Comparison of ENCODE assay signal across 22 mouse cellular contexts in the genomic region with DNA sequence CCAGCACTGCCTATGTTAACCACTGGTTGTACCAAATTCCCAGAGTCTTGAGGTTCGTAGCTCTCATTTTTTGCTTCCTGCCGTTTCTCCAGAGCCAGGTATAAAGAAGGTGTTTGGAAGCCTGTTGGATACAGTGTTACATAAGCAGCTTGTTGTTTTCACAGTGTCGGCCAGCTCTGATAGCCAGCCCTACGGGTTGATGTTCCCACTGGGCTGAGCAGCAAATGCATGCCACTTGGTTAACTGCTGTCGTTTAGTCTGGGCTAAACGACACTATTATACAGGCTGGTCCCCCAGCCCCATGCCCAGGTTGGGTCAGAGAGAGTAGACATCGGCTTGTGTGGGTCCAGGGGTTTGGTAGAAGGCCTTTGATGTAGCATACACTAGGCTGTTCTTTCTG. TPM values are rescaled to one million over a fixed set of nuclear protein-coding genes. Genes with fewer than 3 reads are reported as not detected.
A peak's percentile ranks its signal among the peaks of the same experiment; 100 is the strongest.
DNase-seq lines count a peak whose midpoint lies in the region; ATAC-seq and TF ChIP-seq lines count a peak whose summit lies in the region.
"Had no signal": no experiment of that assay in that cellular context is flagged by ENCODE, and none has a peak within 500 bp of the region (broad histone marks: within the 10 kb centered on the region; RNA-seq: fewer than 3 reads in every experiment).

No protein-coding gene starts in this region.

- no peak overlapping the region for H3K4me3 ChIP-seq in left cerebral cortex, adult 2 months
- no peak overlapping the region for H3K4me3 ChIP-seq in limb, embryonic 10.5 days
- H3K4me3 ChIP-seq in hindbrain, embryonic 12.5 days, result no peak overlapping the region
- H3K4me3 ChIP-seq: embryonic facial prominence, embryonic 12.5 days; forebrain, embryonic 15.5 days; heart, adult 2 months; heart, embryonic 12.5 days; hindbrain, embryonic 13.5 days had no signal

- H3K9me3 ChIP-seq in limb, embryonic 10.5 days (replicated peaks), result no peaks in the 10 kb centered on the region
- no peaks in the 10 kb centered on the region for H3K9me3 ChIP-seq in hindbrain, embryonic 12.5 days (replicated peaks)
- H3K9me3 ChIP-seq: embryonic facial prominence, embryonic 12.5 days; forebrain, embryonic 15.5 days; heart, embryonic 12.5 days; hindbrain, embryonic 13.5 days had no signal

- TF ChIP-seq CTCF in left cerebral cortex, adult 2 months (IDR thresholded peaks at IDR 0.05), result no peak

- H3K9ac ChIP-seq in hindbrain, embryonic 12.5 days, result no peak overlapping the region
- H3K9ac ChIP-seq: forebrain, embryonic 15.5 days; heart, embryonic 12.5 days; hindbrain, embryonic 13.5 days had no signal

- no peaks in the 10 kb centered on the region for H3K36me3 ChIP-seq in limb, embryonic 10.5 days
- H3K36me3 ChIP-seq in hindbrain, embryonic 12.5 days, result peaks cover 1% of the 10 kb centered on the region; the same call in 1 of the 2 replicates
- H3K36me3 ChIP-seq: embryonic facial prominence, embryonic 12.5 days; forebrain, embryonic 15.5 days had no signal

- H3K27me3 ChIP-seq in limb, embryonic 10.5 days (ENCODE audit: low read depth, poor library complexity, severe bottlenecking), result peaks cover 48% of the 10 kb centered on the region
- H3K27me3 ChIP-seq in hindbrain, embryonic 12.5 days, result peaks cover 41% of the 10 kb centered on the region

- peak overlapping the region; percentile 32; the same call in 1 of the 2 replicates for H3K27ac ChIP-seq in left cerebral cortex, adult 2 months
- H3K27ac ChIP-seq in limb, embryonic 10.5 days, result no peak overlapping the region
- H3K27ac ChIP-seq in hindbrain, embryonic 12.5 days, result no peak overlapping the region
- H3K27ac ChIP-seq: embryonic facial prominence, embryonic 12.5 days; forebrain, embryonic 15.5 days; heart, adult 2 months; hindbrain, embryonic 13.5 days; hindbrain, postnatal 0 days had no signal

- intact Hi-C loops in left cerebral cortex, adult 2 months (cut with DNase I), result no loop called here
- intact Hi-C loops in heart, postnatal 10 days (cut with DNase I), result no loop called here

- peaks cover 12% of the 10 kb centered on the region for H3K4me1 ChIP-seq in limb, embryonic 10.5 days
- peaks cover 11% of the 10 kb centered on the region for H3K4me1 ChIP-seq in hindbrain, embryonic 12.5 days

- H3K4me2 ChIP-seq in hindbrain, embryonic 12.5 days (replicated peaks), result no peak overlapping the region
- H3K4me2 ChIP-seq: embryonic facial prominence, embryonic 12.5 days; forebrain, embryonic 15.5 days; heart, embryonic 12.5 days; hindbrain, embryonic 13.5 days had no signal

- 62% methylated on average over 7 of the region's 7 CpGs for WGBS in limb, embryonic 10.5 days
- WGBS in hindbrain, embryonic 12.5 days, result 81% methylated on average over 7 of the region's 7 CpGs

- no peak for DNase-seq in cerebellum, postnatal 10 days
- peak in 1 of 2 experiments; percentile 15 for DNase-seq in left cerebral cortex, adult 2 months (ENCODE audit: extremely low spot score in 1 of 2, low spot score in 2 of 2)
- DNase-seq in left cerebral cortex, adult 9 months (ENCODE audit: low spot score in 2 of 2), result no peak
- peak; percentile 61 for DNase-seq in cerebellum, adult 8-10 months
- DNase-seq in limb, embryonic 10.5 days (ENCODE audit: low spot score), result peak; percentile 27
- no peak for DNase-seq in heart, postnatal 10 days
- DNase-seq: adrenal gland, postnatal 10 days; B cell, adult 2 months; embryo, embryonic 11 days; gastrocnemius, postnatal 10 days; heart, adult 2 months; heart, postnatal 36 days; kidney, adult 11 months had no signal

- ATAC-seq in cerebellum, adult (ENCODE audit: insufficient number of reproducible peaks, low FRiP score, low TSS enrichment), result peak; percentile 39; the same call in 1 of the 2 replicates
- no peak for ATAC-seq in hindbrain, embryonic 12.5 days (ENCODE audit: low FRiP score)
- ATAC-seq: forebrain, embryonic 15.5 days; hindbrain, postnatal 0 days had no signal

RNA-seq across cellular contexts. Expression of a gene that starts 22.5 kb away (rescaled TPM):
- 100 to 1,000 TPM; 222 to 239 TPM for total RNA-seq in left cerebral cortex, adult 2 months (2021)
- 2.1 and 2.8 TPM in 2 replicates for polyA plus RNA-seq in limb, embryonic 10.5 days (2016; fragmentation: Nextera tagmentation; extraction: Ambion mirVana)
- total RNA-seq in heart, postnatal 10 days (2021), result 10 to 100 TPM; 82.6 to 86.1 TPM
- polyA plus RNA-seq in hindbrain, embryonic 12.5 days (2016; fragmentation: Nextera tagmentation; extraction: Ambion mirVana), result 7.5 and 8.1 TPM in 2 replicates

RNA-seq across cellular contexts. Expression of a gene that starts 44.7 kb away (rescaled TPM):
- total RNA-seq in left cerebral cortex, adult 2 months (2021), result 10 to 100 TPM; 32.0 to 33.0 TPM
- 9.6 and 11.2 TPM in 2 replicates for polyA plus RNA-seq in limb, embryonic 10.5 days (2016; fragmentation: Nextera tagmentation; extraction: Ambion mirVana)
- 10 to 100 TPM; 18.1 to 18.4 TPM for total RNA-seq in heart, postnatal 10 days (2021)
- polyA plus RNA-seq in hindbrain, embryonic 12.5 days (2016; fragmentation: Nextera tagmentation; extraction: Ambion mirVana), result 19.5 and 19.8 TPM in 2 replicates

RNA-seq across cellular contexts. Expression of a gene that starts 46.2 kb away (rescaled TPM):
- total RNA-seq in left cerebral cortex, adult 2 months (2021), result 1 to 10 TPM in 1 of 2 experiments, under 1 TPM in 1; 0.58 to 1.7 TPM
- polyA plus RNA-seq in limb, embryonic 10.5 days (2016; fragmentation: Nextera tagmentation; extraction: Ambion mirVana), result 0.10 TPM in 1 of 2 replicates, not detected in the other
- 1 to 10 TPM in 1 of 2 experiments, under 1 TPM in 1; 0.55 to 1.5 TPM for total RNA-seq in heart, postnatal 10 days (2021)
- 1.2 and 1.3 TPM in 2 replicates for polyA plus RNA-seq in hindbrain, embryonic 12.5 days (2016; fragmentation: Nextera tagmentation; extraction: Ambion mirVana)
- total RNA-seq: common myeloid progenitor, adult 5-6 weeks; MEL had no signal

Comparison
In these comparisons a context has a peak if more than half of its experiments do, and no peak if none do; other contexts are left out.
1. DNase-seq: peak in cerebellum, adult 8-10 months (single experiment) and limb, embryonic 10.5 days (single experiment); none in cerebellum, postnatal 10 days (0 of 2), left cerebral cortex, adult 9 months (0 of 2) and heart, postnatal 10 days (0 of 2).